Mouse (Mus musculus): ENCODE data around the gene Aox2.

Aox2 gene

GRCm38 (mm10) chr1:58288091-58288490, 10.0 kb downstream of the Aox2 start:
- no peak for DNase-seq (ENCODE audit: low spot score)

DNA sequence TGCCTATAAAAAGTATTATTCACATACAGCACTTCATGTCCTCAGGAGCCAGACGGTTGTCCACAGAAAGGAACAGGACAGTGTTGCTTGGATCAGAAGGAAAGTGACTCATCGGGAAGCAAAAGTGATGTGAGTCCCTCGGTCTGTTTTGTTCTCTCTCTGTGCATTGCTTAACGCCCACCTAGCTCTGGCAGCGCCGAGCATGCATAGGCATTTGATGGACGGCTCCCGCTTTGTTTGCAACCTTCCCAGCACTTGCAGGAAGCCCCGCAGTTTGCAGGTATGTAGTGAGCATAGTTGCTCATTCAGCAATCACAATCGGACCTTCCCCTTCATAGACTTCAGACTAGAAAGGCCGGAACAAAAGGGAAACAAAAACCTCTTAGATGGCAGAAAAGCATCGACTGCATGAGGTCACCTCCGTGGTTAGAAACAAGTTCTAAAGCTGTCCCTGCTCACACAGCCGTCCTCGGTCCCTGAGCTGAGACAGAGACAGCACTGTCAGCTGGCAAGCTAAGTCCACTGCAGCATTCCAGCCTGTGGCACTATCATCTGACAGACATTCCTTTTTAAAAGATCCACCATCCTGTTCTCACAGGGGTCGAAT, 11.8 kb downstream of the Aox2 start:
- no peak for DNase-seq (ENCODE audit: low spot score)

DNA sequence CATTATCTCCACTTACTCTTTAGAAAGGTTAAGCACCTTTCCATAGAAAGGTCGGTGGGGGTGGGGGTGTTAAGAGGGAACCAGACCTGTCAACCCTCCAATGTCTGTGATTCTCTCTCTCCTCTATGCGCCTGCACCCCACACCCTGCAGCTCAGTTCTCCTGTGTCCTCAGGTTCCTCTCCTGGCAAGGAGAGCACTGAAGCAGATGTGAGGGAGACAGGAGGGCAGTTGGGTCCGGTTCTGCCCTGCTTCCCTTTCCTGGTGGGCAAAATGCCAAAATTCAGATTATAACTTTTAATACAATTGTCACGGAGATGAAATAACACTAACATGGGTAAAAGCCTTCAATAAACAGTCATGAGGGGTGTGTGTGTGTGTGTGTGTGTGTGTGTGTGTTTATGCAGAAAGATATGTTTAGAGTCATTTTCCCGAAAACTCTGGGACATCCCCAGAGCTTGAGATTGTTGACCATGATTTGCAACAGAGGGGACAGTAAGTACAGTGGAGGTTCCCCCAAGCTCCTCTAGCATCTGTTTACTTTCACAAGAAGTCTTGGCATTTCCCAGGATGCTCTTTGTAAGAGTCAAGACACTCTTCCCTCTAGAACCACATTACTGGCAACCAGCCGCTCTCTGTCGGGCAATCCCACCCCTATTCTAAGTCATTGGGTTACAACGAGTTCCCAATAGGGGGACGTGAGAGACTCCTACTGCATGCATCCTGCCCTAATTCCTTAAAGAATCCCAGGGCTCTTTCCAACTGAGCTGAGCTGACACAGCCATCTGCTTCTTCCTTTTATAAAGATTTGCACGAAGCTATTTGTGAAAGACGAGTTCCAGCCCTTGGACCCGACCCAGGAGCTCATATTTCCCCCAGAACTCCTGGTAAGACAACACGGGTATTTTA, 13.5 kb downstream of the Aox2 start:
- peak; percentile 59 for DNase-seq (ENCODE audit: low spot score)

DNA sequence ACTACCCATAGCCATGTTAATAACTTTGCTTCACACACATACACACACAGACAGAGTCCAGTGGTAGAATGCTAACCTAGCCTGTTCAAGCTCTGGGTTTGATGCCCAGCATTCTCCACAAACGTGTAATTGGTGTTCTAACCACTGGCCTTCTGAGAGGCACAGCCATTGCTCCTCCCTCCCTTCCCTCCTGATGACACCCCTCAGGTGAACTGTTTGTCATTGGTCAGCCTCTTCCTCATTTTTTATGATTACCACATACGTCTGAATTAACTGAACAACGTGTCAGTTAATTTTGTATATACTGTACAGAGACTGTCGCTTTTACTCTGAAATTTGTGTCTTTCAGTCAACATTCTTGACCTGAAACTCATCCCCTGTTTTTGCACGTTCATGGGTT, 16.6 kb downstream of the Aox2 start:
- peak; percentile 20 for DNase-seq (ENCODE audit: low spot score)

- peak; percentile 83 for DNase-seq (ENCODE audit: low spot score)
These were observed 18.2 kb downstream of the Aox2 start for GRCm38 (mm10) chr1:58296278-58296677.

DNA sequence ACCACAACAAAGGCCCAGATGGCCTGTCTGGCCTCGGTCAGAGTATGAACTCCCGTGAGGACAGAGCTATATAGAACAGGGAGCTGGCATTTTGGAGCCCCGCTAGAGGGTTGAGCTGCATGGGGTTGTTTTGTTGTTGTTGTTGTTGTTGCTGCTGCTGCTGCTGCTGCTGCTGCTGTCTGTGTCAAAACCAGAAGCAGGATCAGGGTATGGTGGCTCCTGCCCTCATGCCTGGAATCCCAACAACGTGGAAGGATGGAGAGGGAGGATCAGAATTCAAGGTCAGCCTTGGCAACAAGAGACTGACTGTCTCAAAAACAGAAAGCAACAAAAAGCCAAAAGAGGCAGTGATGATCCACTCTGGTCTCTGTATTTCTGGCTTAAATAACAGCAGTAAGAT, 18.7 kb downstream of the Aox2 start:
- peak; percentile 51 for DNase-seq (ENCODE audit: low spot score)

DNA sequence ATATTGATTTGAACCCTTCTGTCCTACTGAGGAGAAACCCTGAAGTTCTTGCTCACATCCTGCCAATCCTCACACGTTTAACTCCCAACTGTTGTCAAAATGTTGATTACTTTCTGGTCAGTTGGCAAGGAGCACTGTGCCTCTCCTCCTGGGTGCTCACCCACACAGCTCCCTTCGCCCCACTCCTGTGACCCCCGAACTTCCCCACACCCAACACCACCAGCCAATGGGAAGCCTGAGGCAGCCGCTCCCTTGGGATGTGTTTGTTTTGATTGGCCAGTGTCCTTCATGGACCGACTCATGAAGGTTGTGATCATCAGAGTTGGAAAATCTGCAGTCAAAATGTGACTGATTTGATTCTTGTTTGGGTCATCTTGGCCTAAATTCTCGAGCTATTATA, 20.2 kb downstream of the Aox2 start:
- DNase-seq (ENCODE audit: low spot score): peak; percentile 37

GRCm38 (mm10) chr1:58301073-58301472, 22.9 kb downstream of the Aox2 start:
- peak; percentile 28 for DNase-seq (ENCODE audit: low spot score)

GRCm38 (mm10) chr1:58302015-58302414, 23.9 kb downstream of the Aox2 start:
- peak; percentile 30 for DNase-seq (ENCODE audit: low spot score)

DNA sequence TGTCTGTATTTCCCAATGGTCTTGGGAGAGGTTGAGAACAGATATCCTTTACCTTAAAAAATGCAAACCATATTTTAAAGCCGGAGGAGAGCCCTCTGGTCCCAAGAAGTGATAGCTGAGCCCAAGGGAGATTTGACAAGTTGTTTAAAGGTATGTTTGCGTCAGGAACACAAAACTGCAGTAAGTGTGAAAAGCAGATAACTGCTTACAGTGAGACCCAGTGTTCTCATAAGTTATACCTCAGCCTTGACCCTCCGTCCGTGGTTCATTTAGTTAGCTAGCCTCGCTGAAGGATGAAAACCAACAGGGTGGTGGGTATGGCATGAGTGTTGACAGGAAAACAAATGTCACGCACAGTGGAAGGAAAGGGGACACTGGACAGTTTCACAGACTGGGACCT, 24.9 kb downstream of the Aox2 start:
- no peak for DNase-seq (ENCODE audit: low spot score)

GRCm38 (mm10) chr1:58303726-58304125, 25.6 kb downstream of the Aox2 start:
- peak; percentile 66 for DNase-seq (ENCODE audit: low spot score)

DNA sequence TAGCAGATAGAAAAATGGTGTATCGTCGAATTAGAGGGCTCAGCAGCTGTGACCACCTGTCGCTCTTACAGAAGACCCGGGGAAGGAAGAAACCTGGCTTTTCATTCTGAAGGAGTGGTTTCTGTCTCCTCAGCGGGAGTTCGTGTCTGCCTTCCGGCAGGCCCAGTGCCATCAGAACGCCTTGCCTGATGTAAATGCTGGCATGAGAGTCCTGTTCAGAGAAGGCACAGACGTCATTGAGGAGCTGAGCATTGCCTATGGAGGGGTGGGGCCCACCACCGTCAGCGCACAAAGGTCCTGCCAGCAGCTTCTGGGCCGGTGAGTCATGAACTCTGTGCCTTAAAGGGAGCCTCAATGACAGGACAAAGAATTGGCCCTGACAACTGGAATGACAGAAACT, 26.2 kb downstream of the Aox2 start:
- peak; percentile 42 for DNase-seq (ENCODE audit: low spot score)

- DNase-seq (ENCODE audit: low spot score): peak; percentile 30
These were observed 29.1 kb downstream of the Aox2 start for GRCm38 (mm10) chr1:58307181-58307580.

- DNase-seq (ENCODE audit: low spot score): peak; percentile 15
These were observed 30.5 kb downstream of the Aox2 start for GRCm38 (mm10) chr1:58308594-58308993.

- DNase-seq (ENCODE audit: low spot score): no peak
These were observed 31.7 kb downstream of the Aox2 start for GRCm38 (mm10) chr1:58309853-58310252.

DNA sequence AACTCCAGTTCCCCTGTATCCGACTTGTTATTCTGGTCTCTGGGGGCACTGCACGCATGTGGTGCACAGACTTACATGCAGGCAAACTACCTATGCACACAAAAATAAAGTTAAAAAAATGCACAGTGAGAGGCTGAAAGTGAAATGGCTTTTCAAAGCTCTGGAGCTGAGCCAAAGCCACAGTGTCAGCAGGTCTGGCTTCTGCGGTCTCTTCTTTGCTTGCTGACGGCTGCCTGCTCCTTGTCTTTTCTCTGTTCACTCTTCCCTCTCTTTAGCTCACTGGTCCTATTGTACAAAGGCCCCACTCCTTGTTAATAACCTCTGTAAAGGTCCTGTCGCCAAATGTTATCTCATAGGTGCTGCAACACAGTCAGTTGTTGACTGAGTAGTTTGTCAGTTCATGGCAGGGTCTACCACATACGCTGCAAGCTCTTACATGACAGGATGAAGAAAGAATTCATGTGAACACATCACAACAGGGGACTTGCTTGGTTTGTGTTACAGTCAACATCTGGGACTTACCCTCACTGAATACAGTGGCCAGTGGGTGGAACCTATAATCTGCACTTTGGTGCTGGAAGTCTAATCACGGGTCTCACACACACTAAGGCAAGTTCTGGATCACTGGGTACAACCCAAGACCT, 33.2 kb downstream of the Aox2 start:
- peak; percentile 34 for DNase-seq (ENCODE audit: low spot score)

GRCm38 (mm10) chr1:58313173-58313572, 35.0 kb downstream of the Aox2 start:
- peak; percentile 26 for DNase-seq (ENCODE audit: low spot score)

DNA sequence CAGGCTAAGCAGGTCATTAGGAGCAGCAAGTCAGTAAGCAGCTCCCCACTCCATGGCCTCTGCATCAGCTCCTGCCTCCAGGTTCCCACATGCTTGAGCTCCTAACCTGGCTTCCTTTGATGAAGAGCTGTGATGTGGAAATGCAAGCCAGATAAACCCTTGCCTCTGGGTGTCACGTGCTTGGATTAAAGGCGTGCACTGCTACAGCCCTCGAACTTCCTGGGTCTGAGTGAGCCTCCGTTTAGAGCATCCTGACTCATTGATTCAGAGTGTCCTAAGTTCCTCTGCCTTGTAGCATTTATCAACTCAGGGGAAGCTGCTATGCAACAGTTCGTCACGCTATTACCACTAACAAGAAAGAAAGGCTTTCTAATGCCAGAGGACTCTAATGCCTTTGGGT, 37.4 kb downstream of the Aox2 start:
- no peak for DNase-seq (ENCODE audit: low spot score)

- DNase-seq (ENCODE audit: low spot score): peak; percentile 34
These were observed 55.1 kb downstream of the Aox2 start for GRCm38 (mm10) chr1:58333222-58333621.

DNA sequence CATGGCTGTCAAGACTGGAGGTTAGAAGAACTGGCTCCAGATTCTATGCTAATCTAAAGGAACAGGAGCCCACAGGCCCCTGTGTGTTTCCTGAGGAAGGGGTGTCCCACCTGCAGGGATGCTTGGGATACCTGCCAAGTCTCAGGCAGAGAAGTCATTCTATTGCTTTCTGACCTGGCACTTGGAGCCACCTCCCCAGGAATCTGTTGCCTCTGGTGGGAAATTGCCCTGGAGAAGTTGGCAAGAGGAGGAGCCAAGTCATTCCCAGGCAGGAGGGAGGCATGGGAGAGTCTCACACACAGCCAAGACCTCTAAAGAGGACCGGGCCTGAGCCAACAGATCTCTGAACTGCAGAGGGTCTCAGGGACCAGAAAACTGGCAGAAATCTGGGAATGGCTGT, 61.8 kb downstream of the Aox2 start:
- DNase-seq (ENCODE audit: low spot score): no peak

- no peak for DNase-seq (ENCODE audit: low spot score)
These were observed 63.5 kb downstream of the Aox2 start for GRCm38 (mm10) chr1:58341576-58341975.

- peak; percentile 7 for DNase-seq (ENCODE audit: low spot score)
These were observed 65.7 kb downstream of the Aox2 start for GRCm38 (mm10) chr1:58343861-58344260.

DNA sequence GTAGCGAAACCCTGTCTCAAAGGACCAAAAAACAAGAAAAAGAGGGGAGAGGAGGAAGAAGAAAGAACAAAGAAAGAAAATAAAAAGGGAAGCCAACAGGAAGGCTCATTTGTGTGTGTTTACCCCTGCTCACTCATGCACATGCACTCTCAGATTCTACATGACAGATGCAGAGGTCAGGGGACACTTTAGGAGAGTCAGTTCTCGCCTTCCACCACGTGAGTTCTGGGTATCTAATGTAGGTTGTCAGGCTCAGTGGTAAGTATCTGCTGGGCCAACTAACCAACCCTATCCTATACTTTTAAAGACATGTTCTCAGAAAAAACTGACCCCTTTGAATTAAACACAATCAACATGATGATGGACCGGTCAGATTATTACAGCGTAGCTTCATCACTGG, 66.4 kb downstream of the Aox2 start:
- no peak for DNase-seq (ENCODE audit: low spot score)

All from testis, postnatal 10 days (tissue).